Mouse (Mus musculus) intestine, embryonic 15.5 days (tissue): ENCODE measurements around the gene Dst. TPM values are rescaled to one million over a fixed set of nuclear protein-coding genes. Genes with fewer than 3 reads are reported as not detected.

Experiments
- ATAC-seq: fragments of 200-750 bp; cut with Nextera tagmentation; 2 replicates; pipeline ENCODE4 v1.8.0; 2017; ENCODE audit warnings: moderate TSS enrichment, moderate library complexity
- H3K27ac ChIP-seq: fragments of 300-500 bp; sonication (generic); 2 replicates; pipeline ENCODE4 v1.5.1; 2015; ENCODE audit warnings: mild to moderate bottlenecking, inconsistent platforms
- H3K27me3 ChIP-seq: fragments of 300-500 bp; sonication (generic); replicated peaks from 2 replicates; pipeline ENCODE4 v1.6.1; 2015; ENCODE audit warnings: inconsistent platforms
- H3K36me3 ChIP-seq: fragments of 300-500 bp; sonication (generic); 2 replicates; pipeline ENCODE4 v1.6.1; 2015; ENCODE audit warnings: inconsistent platforms
- H3K4me1 ChIP-seq: fragments of 300-500 bp; sonication (generic); replicated peaks from 2 replicates; pipeline ENCODE4 v1.6.1; 2015; ENCODE audit warnings: inconsistent platforms
- H3K4me2 ChIP-seq: fragments of 300-500 bp; sonication (generic); replicated peaks from 2 replicates; pipeline ENCODE4 v1.6.1; 2015; ENCODE audit warnings: mild to moderate bottlenecking, inconsistent platforms
- H3K4me3 ChIP-seq: fragments of 300-500 bp; sonication (generic); replicated peaks from 2 replicates; pipeline ENCODE4 v1.5.1; 2015; ENCODE audit warnings: inconsistent platforms
- H3K9ac ChIP-seq: fragments of 300-500 bp; sonication (generic); 2 replicates; pipeline ENCODE4 v1.6.1; 2015; ENCODE audit warnings: inconsistent platforms
- H3K9me3 ChIP-seq: fragments of 300-500 bp; sonication (generic); 2 replicates; pipeline ENCODE4 v1.6.1; 2016; ENCODE audit warnings: inconsistent platforms
- WGBS: fragments of 180-500 bp; shearing (Covaris S2); methylation state at CpG from one replicate; pipeline ENCODE4 v1.1.7; 2015; 5-methylcytosine and 5-hydroxymethylcytosine counted together
- polyA plus RNA-seq: library from polyadenylated mRNA; unstranded; fragments of >200 nt; fragmentation: Nextera tagmentation; extraction: Ambion mirVana; gene quantifications from 2 replicates; pipeline ENCODE4 v1.2.1, GENCODE M21; 2015

Dst gene
- polyA plus RNA-seq, 1 experiment from 2014 or later, result 19.2 TPM

- WGBS, result 88% methylated on average over 3 of the region's 3 CpGs
- Histone ChIP-seq H3K4me3 (no peak overlapping the region), H3K27me3 (no peaks in the 10 kb centered on the region), H3K4me1 (no peaks in the 10 kb centered on the region), H3K9me3 (no peaks in the 10 kb centered on the region), H3K9ac (no peak overlapping the region), H3K27ac (no peak overlapping the region), H3K4me2 (no peak overlapping the region), H3K36me3 (no peaks in the 10 kb centered on the region)
- no peak for ATAC-seq
Observed at GRCm38 (mm10) chr1:33935946-33936345, 27.9 kb downstream of the Dst start.

- Histone ChIP-seq H3K9ac (no peak overlapping the region), H3K4me3 (no peak overlapping the region), H3K9me3 (no peaks in the 10 kb centered on the region), H3K36me3 (no peaks in the 10 kb centered on the region), H3K27ac (no peak overlapping the region), H3K27me3 (no peaks in the 10 kb centered on the region), H3K4me1 (no peaks in the 10 kb centered on the region), H3K4me2 (no peak overlapping the region)
- no peak for ATAC-seq
- 71% methylated on average over 5 of the region's 5 CpGs for WGBS
Observed at GRCm38 (mm10) chr1:33939828-33940227, 31.8 kb downstream of the Dst start.

DNA sequence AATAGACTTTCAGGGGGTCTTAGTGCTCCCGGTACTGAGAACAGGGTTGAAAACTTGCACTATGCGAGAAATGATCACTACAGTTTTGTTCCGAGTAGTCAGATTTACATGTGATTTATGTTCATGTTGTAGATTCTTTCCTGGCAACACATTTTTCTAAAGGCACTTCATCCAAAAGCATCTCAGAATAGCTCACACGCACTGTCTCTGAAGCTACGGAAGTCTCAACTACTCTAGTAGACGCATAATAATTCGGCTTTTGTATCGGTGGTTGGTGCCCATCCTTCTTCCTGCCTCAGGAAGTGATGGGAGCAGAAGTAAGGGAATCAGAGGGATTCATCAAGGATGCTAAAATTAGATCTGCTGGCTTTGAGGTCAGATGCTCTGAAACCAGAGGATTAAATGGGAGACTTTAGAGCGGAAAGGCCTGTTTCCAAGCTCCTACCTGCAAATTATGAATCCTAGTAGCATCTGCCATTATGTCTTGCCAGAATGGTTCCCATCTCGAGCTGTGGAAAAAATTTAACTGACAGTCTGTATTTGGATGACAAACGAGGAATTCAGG is 32.4 kb downstream of the Dst start:
- ATAC-seq, result no peak
- H3K36me3 ChIP-seq, result no peaks in the 10 kb centered on the region
- no peak overlapping the region for H3K4me2 ChIP-seq
- no peak overlapping the region for H3K9ac ChIP-seq
- H3K27me3 ChIP-seq, result no peaks in the 10 kb centered on the region
- H3K9me3 ChIP-seq, result no peaks in the 10 kb centered on the region
- H3K4me1 ChIP-seq, result no peaks in the 10 kb centered on the region
- no peak overlapping the region for H3K27ac ChIP-seq
- H3K4me3 ChIP-seq, result no peak overlapping the region
- 78% methylated on average over 11 of the region's 11 CpGs for WGBS

GRCm38 (mm10) chr1:33942638-33943037 is 34.6 kb downstream of the Dst start:
- no peak for ATAC-seq
- Histone ChIP-seq H3K4me1 (no peaks in the 10 kb centered on the region), H3K4me3 (no peak overlapping the region), H3K27me3 (no peaks in the 10 kb centered on the region), H3K36me3 (no peaks in the 10 kb centered on the region), H3K27ac (no peak overlapping the region), H3K9me3 (no peaks in the 10 kb centered on the region), H3K4me2 (no peak overlapping the region), H3K9ac (no peak overlapping the region)
- 90% methylated on average over 8 of the region's 8 CpGs for WGBS

DNA sequence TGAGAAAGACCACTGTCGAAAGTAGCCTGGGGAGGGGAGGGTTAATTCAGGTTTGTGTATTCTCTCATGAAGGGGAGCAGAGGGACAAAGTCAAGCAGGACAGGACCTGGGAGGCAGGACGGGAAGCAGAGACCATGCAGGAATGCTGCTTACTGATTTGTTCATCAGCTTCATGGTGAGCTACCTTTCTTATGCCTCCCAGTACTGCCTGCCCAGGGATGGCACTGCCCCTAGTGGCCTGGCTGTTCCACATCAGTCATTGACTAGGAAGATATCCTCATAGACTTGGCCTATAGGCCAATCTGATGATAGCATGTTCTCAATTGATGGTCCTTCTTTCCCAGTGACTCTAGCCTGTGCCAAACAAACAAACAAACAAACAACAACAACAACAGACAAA is 35.9 kb downstream of the Dst start:
- ATAC-seq, result no peak
- WGBS, result 76% methylated on average over 2 of the region's 2 CpGs
- no peak overlapping the region for H3K27ac ChIP-seq

GRCm38 (mm10) chr1:33944977-33945750 is 37.1 kb downstream of the Dst start:
- peak overlapping the region; percentile 43; the same call in 1 of the 2 replicates for H3K4me2 ChIP-seq
- no peaks in the 10 kb centered on the region for H3K4me1 ChIP-seq
- no peak overlapping the region for H3K27ac ChIP-seq
- no peaks in the 10 kb centered on the region for H3K36me3 ChIP-seq
- no peaks in the 10 kb centered on the region for H3K9me3 ChIP-seq
- ATAC-seq, result peak; percentile 91
- WGBS, result 53% methylated on average over 17 of the region's 17 CpGs
- H3K27me3 ChIP-seq, result no peaks in the 10 kb centered on the region
- no peak overlapping the region for H3K4me3 ChIP-seq
- no peak overlapping the region for H3K9ac ChIP-seq

More for the DNA sequence above, 35.9 kb downstream of the Dst start:
- H3K4me2 ChIP-seq, result no peak overlapping the region
- no peak overlapping the region for H3K4me3 ChIP-seq
- H3K9me3 ChIP-seq, result no peaks in the 10 kb centered on the region
- no peaks in the 10 kb centered on the region for H3K36me3 ChIP-seq
- H3K4me1 ChIP-seq, result no peaks in the 10 kb centered on the region
- no peaks in the 10 kb centered on the region for H3K27me3 ChIP-seq
- H3K9ac ChIP-seq, result no peak overlapping the region

DNA sequence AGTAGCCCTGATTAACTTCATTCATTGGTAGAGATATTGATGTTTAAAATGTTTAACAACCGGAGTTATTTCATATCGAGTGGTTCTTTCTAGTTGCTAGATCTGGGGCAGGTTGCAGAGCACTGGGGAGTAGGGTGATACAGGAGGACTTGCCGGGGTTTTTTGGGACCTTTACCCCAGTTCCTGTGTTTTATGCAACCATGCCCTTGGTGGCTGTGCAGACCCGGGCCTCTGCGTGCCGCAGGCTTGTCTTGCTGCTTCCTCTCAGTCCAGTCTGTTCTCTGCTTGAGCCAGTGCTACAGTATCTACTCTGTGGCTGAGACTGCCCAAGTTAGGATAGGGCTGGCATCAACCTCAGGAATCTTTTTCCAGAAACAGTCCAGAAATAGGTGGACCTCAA is 37.7 kb downstream of the Dst start:
- no peak for ATAC-seq
- H3K9ac ChIP-seq, result no peak overlapping the region
- H3K27ac ChIP-seq, result no peak overlapping the region
- H3K36me3 ChIP-seq, result no peaks in the 10 kb centered on the region
- no peaks in the 10 kb centered on the region for H3K27me3 ChIP-seq
- H3K4me1 ChIP-seq, result no peaks in the 10 kb centered on the region
- no peaks in the 10 kb centered on the region for H3K9me3 ChIP-seq
- H3K4me2 ChIP-seq, result no peak overlapping the region
- WGBS, result 90% methylated on average over 6 of the region's 6 CpGs
- H3K4me3 ChIP-seq, result no peak overlapping the region

DNA sequence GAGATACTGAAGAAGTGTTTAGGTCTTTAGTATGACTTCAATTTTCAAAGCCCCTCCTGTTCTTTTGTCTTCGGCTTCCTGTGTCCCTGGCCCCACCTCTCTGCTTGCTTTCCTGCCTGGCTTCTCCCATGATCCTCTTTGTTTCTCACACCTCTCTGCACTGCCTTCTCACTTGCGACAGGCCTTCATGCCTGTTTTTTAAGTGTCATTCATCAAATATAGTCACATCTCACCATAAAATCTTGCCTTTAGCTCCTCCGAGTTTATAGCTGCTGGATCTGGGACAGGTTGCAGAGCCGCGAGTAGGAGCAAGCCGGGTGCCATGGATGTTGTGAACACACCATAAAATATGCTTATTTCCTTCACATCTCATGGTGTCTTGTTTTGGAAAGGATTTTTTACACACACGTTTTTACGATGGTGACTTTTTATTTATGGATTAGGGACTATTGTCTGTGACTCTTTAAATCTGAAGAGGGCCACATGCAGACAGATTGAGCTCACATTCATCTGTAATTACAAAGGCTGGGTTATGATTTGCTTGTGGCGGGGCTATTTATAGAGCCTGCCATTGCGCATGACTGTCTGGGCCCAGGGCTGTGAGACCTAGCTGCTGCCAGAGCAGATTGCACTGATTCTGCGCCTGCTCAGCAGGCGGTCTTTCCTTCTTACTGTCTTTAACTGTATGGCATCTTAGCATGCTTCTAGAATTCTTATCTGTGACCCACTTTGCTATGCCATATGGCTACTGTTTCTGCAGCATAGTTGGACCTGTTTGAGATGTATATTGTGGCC is 38.8 kb downstream of the Dst start:
- Histone ChIP-seq H3K9me3 (no peaks in the 10 kb centered on the region), H3K27ac (no peak overlapping the region), H3K4me1 (no peaks in the 10 kb centered on the region), H3K36me3 (no peaks in the 10 kb centered on the region), H3K27me3 (no peaks in the 10 kb centered on the region), H3K9ac (no peak overlapping the region), H3K4me3 (no peak overlapping the region), H3K4me2 (no peak overlapping the region)
- WGBS, result 75% methylated on average over 12 of the region's 12 CpGs
- no peak for ATAC-seq

DNA sequence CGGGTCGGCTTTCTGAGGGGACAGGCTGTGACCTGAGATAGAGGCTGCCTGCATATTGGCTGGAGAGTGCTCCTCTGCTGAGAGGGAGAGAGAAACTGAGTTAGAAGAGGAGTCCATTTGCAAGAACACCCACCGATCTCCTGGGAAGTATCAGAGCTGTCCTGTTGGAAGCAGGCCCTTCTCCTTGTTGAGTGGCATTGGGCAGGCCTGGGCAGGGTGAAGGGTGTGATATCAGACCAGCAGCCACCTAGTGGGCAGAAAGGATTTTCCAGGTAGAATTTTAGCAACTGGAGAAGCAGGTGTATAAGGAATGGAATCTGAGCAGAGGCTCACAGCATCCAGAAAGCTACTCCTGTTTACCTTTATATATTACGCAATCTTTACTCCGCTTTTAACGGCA is 39.8 kb downstream of the Dst start:
- Histone ChIP-seq H3K27me3 (no peaks in the 10 kb centered on the region), H3K36me3 (no peaks in the 10 kb centered on the region), H3K4me3 (no peak overlapping the region)

DNA sequence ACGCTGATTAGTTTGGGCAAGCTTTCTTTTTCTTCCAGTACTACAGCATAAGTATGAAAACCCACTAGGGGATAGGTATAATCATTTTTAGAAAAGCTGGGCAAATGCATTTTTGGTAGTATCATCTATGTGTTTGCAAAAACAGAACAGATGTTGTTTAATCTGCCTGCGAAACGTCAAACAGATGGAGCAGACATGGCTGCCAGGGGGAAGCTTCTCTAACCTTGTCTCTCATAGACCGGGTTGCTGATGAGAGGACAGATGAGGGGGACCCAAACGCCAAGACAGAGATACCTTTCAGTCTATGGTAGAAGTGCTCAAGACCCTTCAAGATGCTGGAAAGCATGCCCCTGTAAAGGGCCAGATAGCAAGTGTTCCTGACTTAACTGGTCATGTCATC is 40.5 kb downstream of the Dst start:
- 89% methylated on average over 5 of the region's 5 CpGs for WGBS
- Histone ChIP-seq H3K27ac (no peak overlapping the region), H3K27me3 (no peaks in the 10 kb centered on the region), H3K4me1 (no peaks in the 10 kb centered on the region), H3K4me2 (no peak overlapping the region), H3K36me3 (no peaks in the 10 kb centered on the region), H3K9ac (no peak overlapping the region), H3K4me3 (no peak overlapping the region), H3K9me3 (no peaks in the 10 kb centered on the region)
- no peak for ATAC-seq

More for the DNA sequence above, 39.8 kb downstream of the Dst start:
- Histone ChIP-seq H3K9ac (no peak overlapping the region), H3K27ac (no peak overlapping the region), H3K9me3 (no peaks in the 10 kb centered on the region), H3K4me2 (no peak overlapping the region), H3K4me1 (no peaks in the 10 kb centered on the region)
- no peak for ATAC-seq
- 84% methylated on average over 6 of the region's 6 CpGs for WGBS

DNA sequence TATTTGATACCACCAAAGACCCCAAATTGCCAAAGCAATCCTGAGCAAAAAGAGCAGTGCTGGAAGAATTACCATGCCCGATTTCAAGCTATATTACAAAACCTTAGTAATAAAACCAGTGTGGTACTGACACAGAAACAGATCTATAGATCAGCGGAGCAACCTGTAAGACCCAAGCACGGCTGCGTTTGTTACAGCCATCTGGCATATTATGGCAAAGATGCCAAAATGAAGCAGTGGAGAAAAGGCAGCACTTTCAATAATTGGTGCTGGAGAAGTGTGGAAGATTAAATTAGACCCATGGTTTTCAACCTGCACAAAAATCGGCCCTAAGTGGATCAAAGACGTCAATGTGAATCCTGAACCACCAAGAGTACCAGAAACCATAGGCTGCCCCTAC is 47.6 kb downstream of the Dst start:
- Histone ChIP-seq H3K4me1 (no peaks in the 10 kb centered on the region), H3K27me3 (no peaks in the 10 kb centered on the region), H3K27ac (no peak overlapping the region), H3K9me3 (no peaks in the 10 kb centered on the region), H3K9ac (no peak overlapping the region), H3K4me3 (no peak overlapping the region), H3K4me2 (no peak overlapping the region), H3K36me3 (no peaks in the 10 kb centered on the region)
- ATAC-seq, result no peak
- WGBS, result 92% methylated on average over 6 of the region's 6 CpGs

GRCm38 (mm10) chr1:33960439-33960838 is 52.4 kb downstream of the Dst start:
- H3K27ac ChIP-seq, result no peak overlapping the region
- no peaks in the 10 kb centered on the region for H3K27me3 ChIP-seq
- no peak overlapping the region for H3K4me2 ChIP-seq
- H3K4me3 ChIP-seq, result no peak overlapping the region
- no peaks in the 10 kb centered on the region for H3K36me3 ChIP-seq
- no peaks in the 10 kb centered on the region for H3K9me3 ChIP-seq
- WGBS, result 73% methylated on average over 8 of the region's 8 CpGs
- H3K9ac ChIP-seq, result no peak overlapping the region
- no peaks in the 10 kb centered on the region for H3K4me1 ChIP-seq
- ATAC-seq, result no peak
